Mouse (Mus musculus) NIH3T3 (cell line): ENCODE measurements at regions not wholly inside any gene's neighbourhood (a gene's known extent, or its start where the extent isn't known, plus 50 kb on each side); places are given as distances from the start of the nearest gene placed in this dataset.
"Not testable (repeated sequence)": the region's sequence is repeated elsewhere in the genome, so short reads cannot be mapped to it uniquely, and the experiment has no call there.

Experiments used
- DNase-seq: peaks from one replicate; pipeline ENCODE4 v3.0.0-alpha.2; 2012; ENCODE audit warnings: low read depth

- no peak for DNase-seq
Observed at GRCm38 (mm10) chr10:34667203-34667602, 184.0 kb downstream of the Frk start.

DNA sequence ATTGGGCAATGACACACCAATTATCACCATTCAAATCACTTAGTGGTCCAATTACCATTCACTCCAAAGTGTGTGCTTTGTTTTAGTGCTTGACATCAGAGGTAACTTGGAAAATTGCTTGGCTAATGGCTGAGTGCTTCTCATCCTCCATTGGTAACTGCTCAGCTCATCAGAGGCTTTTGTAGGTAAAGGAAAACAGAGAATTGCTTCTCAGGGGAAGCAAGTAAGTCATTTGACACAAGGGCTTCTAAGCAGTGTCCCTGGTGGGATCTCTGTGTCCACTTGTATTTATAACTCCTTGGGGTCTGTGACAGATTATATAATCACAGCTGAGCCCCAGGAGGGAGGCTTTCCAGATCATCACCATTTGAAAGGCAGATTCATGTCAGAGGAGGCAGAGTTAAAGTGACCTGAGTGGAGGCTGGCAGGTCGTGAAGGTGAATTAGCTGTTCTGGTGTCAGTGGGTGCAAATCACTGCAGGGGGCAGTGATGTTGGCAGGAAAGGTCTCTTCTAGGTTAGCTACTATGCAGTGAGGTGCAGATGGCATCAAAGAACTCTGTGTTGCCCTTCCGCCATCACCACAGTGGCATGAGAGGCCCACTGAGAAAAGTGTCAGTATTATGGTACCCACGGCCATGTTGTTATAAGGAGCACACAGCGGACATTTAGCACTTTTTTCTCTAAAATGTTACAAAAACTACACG lies 184.7 kb downstream of the Frk start:
- no peak for DNase-seq

DNA sequence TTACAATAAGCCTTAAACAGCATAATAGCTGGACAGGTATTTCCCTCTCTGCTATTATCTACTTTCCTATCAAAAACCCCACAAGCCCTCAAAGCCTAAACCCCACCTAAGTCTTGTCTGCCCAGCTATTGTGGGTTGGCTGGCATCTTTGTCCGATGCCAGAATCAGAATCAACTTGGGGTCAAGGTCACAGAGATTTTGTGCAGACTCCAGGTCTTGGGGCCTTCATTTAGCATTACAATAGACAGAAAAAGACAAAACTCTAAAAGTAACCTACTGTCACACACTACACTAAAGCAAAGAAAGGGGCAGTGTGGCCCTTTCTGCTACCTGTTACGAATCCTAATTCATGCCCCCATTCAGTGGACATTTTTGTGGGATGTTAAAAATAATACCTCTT lies 188.6 kb downstream of the Frk start:
- no peak for DNase-seq

GRCm38 (mm10) chr10:34699414-34699813 lies 216.2 kb downstream of the Frk start:
- not testable (repeated sequence) for DNase-seq

DNA sequence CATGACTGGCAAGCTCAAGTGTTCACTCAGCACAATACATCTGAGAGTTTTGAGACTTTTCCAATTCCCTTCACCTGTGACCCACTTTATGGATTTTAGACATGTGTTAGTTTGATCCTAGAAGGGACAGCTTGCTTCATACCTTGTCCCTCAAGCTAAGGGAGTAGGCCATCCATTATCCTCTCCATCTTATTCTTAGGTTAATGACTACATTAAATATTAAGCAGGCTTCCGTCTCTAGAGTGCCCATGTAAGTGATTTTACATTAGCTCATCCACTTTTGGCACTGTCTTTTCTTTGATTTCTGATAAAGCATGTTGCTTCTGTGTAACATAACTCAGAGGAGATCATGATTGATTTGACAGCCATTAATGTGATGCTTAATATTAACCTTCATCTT lies 218.8 kb downstream of the Frk start:
- no peak for DNase-seq

DNA sequence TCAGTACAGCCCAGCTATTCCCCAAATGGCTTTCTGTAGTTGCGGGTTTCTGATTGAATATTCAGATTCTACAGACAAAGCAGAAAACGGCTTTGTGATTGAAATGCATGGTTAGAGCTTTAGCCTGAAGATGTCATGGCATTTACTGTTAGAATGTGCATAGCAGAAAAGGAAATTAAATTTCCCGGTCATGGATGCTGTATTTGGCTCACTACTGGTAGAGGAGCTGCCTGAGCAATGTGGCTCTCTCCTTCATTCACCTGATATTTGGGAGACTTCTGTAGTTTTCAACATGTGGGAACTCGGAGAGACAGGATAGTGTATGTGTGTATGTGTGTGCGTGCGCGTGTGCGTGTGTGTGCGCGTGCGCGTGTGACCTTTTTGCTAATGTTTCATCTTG lies 222.2 kb downstream of the Frk start:
- no peak for DNase-seq

GRCm38 (mm10) chr10:34731249-34731648 lies 248.1 kb downstream of the Frk start:
- no peak for DNase-seq

GRCm38 (mm10) chr10:34762426-34762825 lies 279.2 kb downstream of the Frk start:
- no peak for DNase-seq

DNA sequence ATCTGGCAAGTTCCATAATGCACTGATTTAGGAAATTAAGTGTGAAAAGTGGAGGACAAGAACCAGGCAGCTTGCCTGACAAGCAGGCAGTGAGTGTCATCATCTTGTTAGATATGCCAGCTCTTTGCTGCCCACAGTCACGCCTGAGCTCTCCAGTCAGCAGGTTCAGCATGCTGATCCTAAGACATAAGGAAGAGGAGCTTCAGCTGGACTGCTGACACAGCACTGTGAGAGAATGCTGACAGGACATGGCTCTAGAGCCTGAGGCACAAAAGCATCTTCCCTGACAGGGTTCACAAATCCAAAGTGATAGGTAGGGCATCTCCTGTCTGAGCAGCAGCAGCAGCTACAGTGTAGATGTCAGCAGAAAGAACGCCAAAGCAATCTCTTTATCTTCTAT lies 308.9 kb downstream of the Frk start:
- no peak for DNase-seq

- peak; percentile 8 for DNase-seq
Observed at GRCm38 (mm10) chr10:34811131-34811530, 327.9 kb downstream of the Frk start.

DNA sequence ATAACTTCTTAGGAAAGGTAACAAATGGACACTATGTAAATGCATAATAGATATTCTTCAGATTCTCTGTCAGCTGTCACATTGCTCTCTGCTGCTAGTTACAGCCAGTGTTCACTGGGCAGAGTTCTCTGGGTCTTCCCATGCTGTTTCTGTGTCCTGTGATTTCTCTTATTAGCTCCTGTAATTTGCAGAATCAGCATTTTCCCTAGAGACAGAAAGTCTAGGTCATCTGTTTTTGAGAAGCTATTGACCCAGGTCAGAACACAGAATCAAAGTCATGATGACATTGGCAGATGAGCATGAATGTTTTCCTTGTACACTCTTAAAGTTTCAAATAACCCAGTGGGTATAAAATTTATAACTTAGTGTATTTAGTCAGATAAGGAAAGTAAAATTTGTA lies 340.9 kb downstream of the Frk start:
- no peak for DNase-seq

DNA sequence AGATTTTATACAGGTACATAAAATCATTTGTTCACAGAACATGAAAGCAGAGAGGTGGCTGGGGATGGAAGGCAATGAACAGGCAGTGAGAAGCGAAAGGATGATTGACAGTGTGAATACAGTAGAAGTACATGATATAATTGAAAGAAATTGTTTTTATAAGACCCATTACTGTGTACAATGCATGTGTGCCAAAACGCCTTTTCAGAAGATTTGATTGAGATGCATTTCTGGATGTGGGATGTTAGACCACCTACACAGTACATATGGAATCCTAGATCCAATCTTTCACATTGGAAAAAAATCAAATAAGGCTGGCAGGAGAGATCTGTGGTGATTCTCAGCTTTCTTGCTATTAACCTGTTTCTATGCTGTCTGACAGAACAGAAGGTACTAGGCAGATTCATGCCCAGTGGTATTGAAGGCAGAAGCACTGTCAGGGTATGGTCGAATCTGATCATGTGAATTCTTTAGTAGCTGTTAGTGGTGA lies 358.9 kb downstream of the Frk start:
- DNase-seq: no peak

- DNase-seq: no peak
Observed at GRCm38 (mm10) chr10:34856494-34857146, 373.4 kb downstream of the Frk start.

- no peak for DNase-seq
Observed at GRCm38 (mm10) chr10:34862693-34863092, 379.5 kb downstream of the Frk start.

DNA sequence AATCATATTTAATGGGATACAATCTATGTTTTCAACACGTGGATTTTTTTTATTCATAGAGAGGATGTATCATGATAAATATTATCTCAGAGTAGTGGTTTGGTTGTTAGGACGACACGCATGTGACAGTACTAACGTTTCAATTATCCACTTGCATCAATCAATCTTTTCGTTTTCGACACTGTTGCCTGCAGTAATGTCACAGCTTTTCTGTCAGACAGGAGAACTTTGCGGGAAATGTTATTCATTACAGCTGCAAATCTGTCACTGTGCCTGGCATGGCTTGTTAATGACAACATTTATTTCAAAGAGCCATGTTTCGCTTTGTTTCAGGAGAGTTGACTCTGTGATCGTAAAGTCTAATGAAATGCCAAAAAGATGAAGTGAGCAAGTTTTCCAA lies 388.7 kb downstream of the Frk start:
- no peak for DNase-seq

- no peak for DNase-seq
Observed at GRCm38 (mm10) chr10:34878511-34878910, 395.3 kb downstream of the Frk start.

GRCm38 (mm10) chr10:34887601-34888000 lies 404.4 kb downstream of the Frk start:
- DNase-seq: no peak

DNA sequence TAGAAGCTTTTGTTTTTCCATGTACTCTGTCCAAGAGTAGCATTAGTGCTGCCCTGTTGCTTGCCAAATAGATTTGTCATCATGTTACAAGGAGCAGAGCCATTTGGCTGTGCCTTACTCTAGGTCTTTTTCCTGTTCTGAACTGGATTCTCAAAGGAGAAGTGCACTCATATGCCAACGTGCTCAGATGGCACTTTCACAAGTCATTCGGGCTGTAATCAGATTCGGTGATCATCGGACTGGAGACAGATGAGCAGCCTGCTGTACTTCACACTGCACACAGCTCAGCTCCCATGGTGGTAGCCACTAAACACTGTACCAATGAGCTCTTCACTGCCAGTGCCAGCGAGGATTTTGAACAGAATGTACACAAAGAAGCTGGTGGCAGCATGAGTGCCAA lies 421.1 kb downstream of the Frk start:
- no peak for DNase-seq

- DNase-seq: no peak
Observed at GRCm38 (mm10) chr10:34904692-34905091, 421.5 kb downstream of the Frk start.

- no peak for DNase-seq
Observed at GRCm38 (mm10) chr10:34912153-34912723, 429.0 kb downstream of the Frk start.
